ENCODE assay signal across 22 mouse cellular contexts in genomic region chr13:114887293-114887692, GRCm38 (mm10). TPM values are rescaled to one million over a fixed set of nuclear protein-coding genes. Genes with fewer than 3 reads are reported as not detected.
A peak's percentile ranks its signal among the peaks of the same experiment; 100 is the strongest.
DNase-seq lines count a peak whose midpoint lies in the region; ATAC-seq and TF ChIP-seq lines count a peak whose summit lies in the region.
"Had no signal": no experiment of that assay in that cellular context is flagged by ENCODE, and none has a peak within 500 bp of the region (broad histone marks: within the 10 kb centered on the region; RNA-seq: fewer than 3 reads in every experiment).

No protein-coding gene starts in this region.

- peaks cover 13% of the 10 kb centered on the region for H3K4me1 ChIP-seq in spleen, adult 2 months (ENCODE audit: control insufficient read depth, insufficient read depth, insufficient read length)
- H3K4me1 ChIP-seq in forebrain, embryonic 14.5 days (ENCODE audit: control insufficient read depth, insufficient read depth, low read length) = no peaks in the 10 kb centered on the region
- H3K4me1 ChIP-seq: embryonic facial prominence, embryonic 15.5 days; forebrain, embryonic 10.5 days; forebrain, embryonic 15.5 days; hindbrain, embryonic 15.5 days had no signal

- no peak overlapping the region for H3K4me3 ChIP-seq in spleen, adult 2 months (ENCODE audit: extremely low read depth, insufficient read depth, insufficient read length)
- no peak overlapping the region for H3K4me3 ChIP-seq in forebrain, embryonic 14.5 days (ENCODE audit: low read depth, low read length)
- H3K4me3 ChIP-seq: embryonic facial prominence, embryonic 15.5 days; erythroblast, embryonic 14.5 days; forebrain, embryonic 10.5 days; forebrain, embryonic 15.5 days; heart, adult 2 months; heart, embryonic 12.5 days; hindbrain, embryonic 15.5 days had no signal

- DNase-seq in spleen, adult 2 months (ENCODE audit: low read depth in 1 of 2, low spot score in 2 of 2) = no peak
- no peak for DNase-seq in spleen, adult 18-20 months
- peak; percentile 59 for DNase-seq in splenic B cell, adult 2 months (ENCODE audit: low read depth, low spot score)
- no peak for DNase-seq in forebrain, embryonic 14.5 days (ENCODE audit: low spot score)
- no peak for DNase-seq in liver
- DNase-seq: adrenal gland, postnatal 10 days; cerebellum, adult 18-20 months; cerebellum, adult 9-11 months; cerebellum, postnatal 36 days; embryo, embryonic 11 days; gastrocnemius, postnatal 10 days; heart, adult 2 months had no signal

- H3K9ac ChIP-seq in forebrain, embryonic 14.5 days (ENCODE audit: low read length) = no peak overlapping the region
- H3K9ac ChIP-seq: embryonic facial prominence, embryonic 15.5 days; forebrain, embryonic 15.5 days; heart, embryonic 12.5 days; hindbrain, embryonic 15.5 days had no signal

- no peak for TF ChIP-seq POLR2A in spleen, adult 2 months (IDR thresholded peaks at IDR 0.05; ENCODE audit: low read depth, low read length)

- no peaks in the 10 kb centered on the region for H3K36me3 ChIP-seq in spleen, adult 2 months (ENCODE audit: control insufficient read depth, insufficient read depth, low read length)
- H3K36me3 ChIP-seq in splenic B cell, adult 2 months (ENCODE audit: control insufficient read depth, insufficient read depth, low read length, poor library complexity, severe bottlenecking) = no peaks in the 10 kb centered on the region
- H3K36me3 ChIP-seq in forebrain, embryonic 14.5 days (ENCODE audit: control insufficient read depth, insufficient read depth, low read length) = no peaks in the 10 kb centered on the region
- H3K36me3 ChIP-seq: embryonic facial prominence, embryonic 15.5 days; forebrain, embryonic 10.5 days; forebrain, embryonic 15.5 days; G1E; heart, embryonic 12.5 days; hindbrain, embryonic 15.5 days had no signal

- H3K9me3 ChIP-seq in forebrain, embryonic 14.5 days (replicated peaks; ENCODE audit: control insufficient read depth, low read length) = no peaks in the 10 kb centered on the region
- H3K9me3 ChIP-seq: embryonic facial prominence, embryonic 15.5 days; forebrain, embryonic 10.5 days; forebrain, embryonic 15.5 days; G1E; heart, embryonic 12.5 days; hindbrain, embryonic 15.5 days had no signal

- peak; percentile 63 for ATAC-seq in granulocyte monocyte progenitor cell, adult 5-6 weeks (replicated peaks; ENCODE audit: poor library complexity, severe bottlenecking)
- ATAC-seq in megakaryocyte progenitor cell, adult 5-6 weeks (replicated peaks; ENCODE audit: poor library complexity) = peak; percentile 57
- no peak for ATAC-seq in inflammation-experienced regulatory T-cells, adult 6 months
- no peak for ATAC-seq in forebrain, embryonic 14.5 days

- no peak overlapping the region for H3K4me2 ChIP-seq in forebrain, embryonic 14.5 days (ENCODE audit: low read length)
- H3K4me2 ChIP-seq: embryonic facial prominence, embryonic 15.5 days; forebrain, embryonic 15.5 days; heart, embryonic 12.5 days; hindbrain, embryonic 15.5 days had no signal

- 49% methylated on average over 4 of the region's 4 CpGs for WGBS in spleen, adult 2 months
- WGBS in forebrain, embryonic 14.5 days = 95% methylated on average over 4 of the region's 4 CpGs

- no peaks in the 10 kb centered on the region for H3K27me3 ChIP-seq in spleen, adult 2 months (ENCODE audit: control insufficient read depth, insufficient read depth, low read length)
- H3K27me3 ChIP-seq in splenic B cell, adult 2 months (ENCODE audit: control insufficient read depth, insufficient read depth, low read length, poor library complexity, severe bottlenecking) = no peaks in the 10 kb centered on the region
- no peaks in the 10 kb centered on the region for H3K27me3 ChIP-seq in forebrain, embryonic 14.5 days (replicated peaks; ENCODE audit: control insufficient read depth, insufficient read depth, low read length)
- H3K27me3 ChIP-seq: embryonic facial prominence, embryonic 15.5 days; forebrain, embryonic 15.5 days; heart, embryonic 12.5 days; hindbrain, embryonic 15.5 days had no signal

- TF ChIP-seq CTCF in spleen, adult 2 months (IDR thresholded peaks at IDR 0.05; ENCODE audit: extremely low read depth, insufficient read depth, insufficient read length, insufficient replicate concordance) = no peak

- peak overlapping the region; percentile 63 for H3K27ac ChIP-seq in spleen, adult 2 months (ENCODE audit: insufficient read depth, low read length)
- H3K27ac ChIP-seq in forebrain, embryonic 14.5 days (ENCODE audit: low read depth, low read length) = no peak overlapping the region
- H3K27ac ChIP-seq: embryonic facial prominence, embryonic 15.5 days; forebrain, embryonic 10.5 days; forebrain, embryonic 15.5 days; heart, adult 2 months; hindbrain, embryonic 15.5 days had no signal

RNA-seq across cellular contexts. Expression of gene Itga2, which starts 44.6 kb away (rescaled TPM):
- 0.73 and 0.96 TPM in 2 replicates for polyA plus RNA-seq in spleen, adult 2 months (2012; rRNA removed)
- total RNA-seq in granulocyte monocyte progenitor cell, adult 5-6 weeks (2014; fragmentation: Nextera tagmentation) = 0.13 and 0.51 TPM in 2 replicates
- 0.15 and 1.0 TPM in 2 replicates for total RNA-seq in granulocyte monocyte progenitor cell, adult 5-6 weeks (2017)
- 0.32 and 0.37 TPM in 2 replicates for total RNA-seq in megakaryocyte progenitor cell, adult 5-6 weeks (2015)
- 0.04 and 0.47 TPM in 2 replicates for total RNA-seq in megakaryocyte progenitor cell, adult 5-6 weeks (2017)
- 1 to 10 TPM; 2.1 to 8.5 (median 3.8) TPM for polyA plus RNA-seq in inflammation-experienced regulatory T-cells, adult 6 months (2017; shearing (Covaris generic))
- 2.0 and 2.7 TPM in 2 replicates for polyA plus RNA-seq in forebrain, embryonic 14.5 days (2014; fragmentation: Nextera tagmentation; extraction: Ambion mirVana)
- polyA plus RNA-seq: erythroblast, embryonic 14.5 days; G1E had no signal

Comparison
In these comparisons a context has a peak if more than half of its experiments do, and no peak if none do; other contexts are left out.
1. ATAC-seq: peak in granulocyte monocyte progenitor cell, adult 5-6 weeks (single experiment) and megakaryocyte progenitor cell, adult 5-6 weeks (single experiment); none in inflammation-experienced regulatory T-cells, adult 6 months (single experiment) and forebrain, embryonic 14.5 days (single experiment).